Mouse (Mus musculus) kidney, embryonic 15.5 days (tissue): ENCODE measurements around the gene Sv2c. TPM values are rescaled to one million over a fixed set of nuclear protein-coding genes. Genes with fewer than 3 reads are reported as not detected.

Source experiments
- ATAC-seq: fragments of 200-750 bp; cut with Nextera tagmentation; replicated peaks from 2 replicates; pipeline ENCODE4 v1.8.0; 2017; ENCODE audit warnings: moderate TSS enrichment; ENCODE audit not compliant: low FRiP score
- H3K27ac ChIP-seq: fragments of 300-500 bp; sonication (generic); 2 replicates; pipeline ENCODE4 v1.5.1; 2015; ENCODE audit warnings: mild to moderate bottlenecking, inconsistent platforms
- H3K27me3 ChIP-seq: fragments of 300-500 bp; sonication (generic); 2 replicates; pipeline ENCODE4 v1.6.1; 2015; ENCODE audit warnings: inconsistent platforms
- H3K36me3 ChIP-seq: fragments of 300-500 bp; sonication (generic); 2 replicates; pipeline ENCODE4 v1.6.1; 2015; ENCODE audit warnings: inconsistent platforms
- H3K4me1 ChIP-seq: fragments of 300-500 bp; sonication (generic); 2 replicates; pipeline ENCODE4 v1.6.1; 2015; ENCODE audit warnings: inconsistent platforms
- H3K4me2 ChIP-seq: fragments of 300-500 bp; sonication (generic); 2 replicates; pipeline ENCODE4 v1.6.1; 2015; ENCODE audit warnings: moderate library complexity, mild to moderate bottlenecking, inconsistent platforms
- H3K4me3 ChIP-seq: fragments of 300-500 bp; sonication (generic); replicated peaks from 2 replicates; pipeline ENCODE4 v1.5.1; 2015; ENCODE audit warnings: mild to moderate bottlenecking, inconsistent platforms
- H3K9ac ChIP-seq: fragments of 300-500 bp; sonication (generic); 2 replicates; pipeline ENCODE4 v1.6.1; 2015; ENCODE audit warnings: mild to moderate bottlenecking, inconsistent platforms
- H3K9me3 ChIP-seq: fragments of 300-500 bp; sonication (generic); replicated peaks from 2 replicates; pipeline ENCODE4 v1.6.1; 2016; ENCODE audit warnings: inconsistent platforms
- WGBS: fragments of 180-500 bp; shearing (Covaris S2); methylation state at CpG from one replicate; pipeline ENCODE4 v1.1.7; 2015; ENCODE audit warnings: mixed read lengths; 5-methylcytosine and 5-hydroxymethylcytosine counted together
- polyA plus RNA-seq: library from polyadenylated mRNA; unstranded; fragments of >200 nt; fragmentation: Nextera tagmentation; extraction: Ambion mirVana; gene quantifications from 2 replicates; pipeline ENCODE4 v1.2.1, GENCODE M21; 2015

The Sv2c gene
- polyA plus RNA-seq, 1 experiment from 2014 or later, result 1.4 TPM

DNA sequence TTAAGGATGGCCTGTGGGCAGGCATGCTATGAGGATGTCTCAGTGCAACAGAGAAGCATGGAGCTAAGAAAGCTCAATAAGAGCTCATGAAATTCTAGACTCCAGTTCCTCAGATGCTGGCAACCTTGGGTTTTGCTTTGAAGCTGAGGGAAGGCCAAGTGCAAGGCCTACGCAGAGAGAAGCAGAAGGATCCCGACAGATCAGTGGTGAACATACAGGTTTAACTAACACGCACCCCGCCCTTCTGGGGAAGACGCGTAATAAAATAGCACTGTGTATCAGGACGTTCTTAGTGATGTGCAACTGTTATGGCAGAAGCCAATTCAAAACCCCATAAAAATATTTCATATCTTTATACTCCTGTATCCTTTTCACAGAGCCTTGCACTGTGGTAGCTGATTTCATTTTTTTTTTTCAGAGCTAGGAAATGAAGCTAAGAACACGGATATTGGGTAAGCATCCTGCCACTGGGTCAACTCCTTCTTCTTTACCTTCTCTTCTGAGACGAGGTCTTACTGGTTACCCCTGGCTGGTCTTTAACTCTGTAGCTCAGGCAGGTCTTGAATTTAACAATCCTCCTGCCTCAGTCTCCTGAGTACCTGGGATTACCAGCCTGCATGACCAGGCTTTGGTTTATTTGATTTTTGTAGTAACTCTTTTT lies 213.6 kb downstream of the Sv2c start:
- Histone ChIP-seq H3K27ac (no peak overlapping the region), H3K36me3 (no peaks in the 10 kb centered on the region), H3K4me3 (no peak overlapping the region), H3K4me2 (no peak overlapping the region), H3K9ac (no peak overlapping the region), H3K9me3 (no peaks in the 10 kb centered on the region; the same call in 1 of the 2 replicates), H3K27me3 (no peaks in the 10 kb centered on the region), H3K4me1 (no peaks in the 10 kb centered on the region)
- no peak for ATAC-seq
- WGBS, result 89% methylated on average over 9 of the region's 9 CpGs

DNA sequence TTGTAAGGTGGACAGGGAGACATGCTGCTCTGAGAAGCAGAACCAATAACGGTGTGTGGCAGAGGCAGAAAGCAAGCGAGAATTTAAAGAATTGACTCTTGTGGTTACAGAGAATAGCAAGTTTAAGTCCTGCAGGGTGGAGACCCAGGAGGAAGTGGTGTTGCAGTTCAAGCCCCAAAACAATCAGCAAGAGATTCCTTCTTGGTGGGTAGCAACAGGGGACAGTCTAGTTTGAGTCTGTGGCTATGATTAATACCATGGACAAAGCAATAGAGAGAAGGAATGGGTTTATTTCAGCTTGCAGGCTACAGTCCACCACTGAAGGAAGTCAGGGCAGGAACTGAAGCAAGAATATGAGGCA lies 219.4 kb downstream of the Sv2c start:
- Histone ChIP-seq H3K9ac (no peak overlapping the region), H3K27ac (no peak overlapping the region), H3K9me3 (no peaks in the 10 kb centered on the region), H3K27me3 (no peaks in the 10 kb centered on the region), H3K4me3 (no peak overlapping the region), H3K4me1 (no peaks in the 10 kb centered on the region), H3K4me2 (no peak overlapping the region), H3K36me3 (no peaks in the 10 kb centered on the region)
- no peak for ATAC-seq
- 83% methylated on average over 2 of the region's 2 CpGs for WGBS

GRCm38 (mm10) chr13:95912157-95913045 lies 220.0 kb downstream of the Sv2c start:
- Histone ChIP-seq H3K4me1 (no peaks in the 10 kb centered on the region), H3K27ac (no peak overlapping the region), H3K4me3 (no peak overlapping the region), H3K27me3 (no peaks in the 10 kb centered on the region), H3K9ac (no peak overlapping the region), H3K4me2 (no peak overlapping the region), H3K36me3 (no peaks in the 10 kb centered on the region), H3K9me3 (no peaks in the 10 kb centered on the region)
- no peak for ATAC-seq
- 84% methylated on average over 11 of the region's 11 CpGs for WGBS

- no peak overlapping the region for H3K4me3 ChIP-seq
- H3K27me3 ChIP-seq, result no peaks in the 10 kb centered on the region
- H3K4me1 ChIP-seq, result no peaks in the 10 kb centered on the region
- H3K4me2 ChIP-seq, result no peak overlapping the region
- no peak overlapping the region for H3K27ac ChIP-seq
- H3K9me3 ChIP-seq, result no peaks in the 10 kb centered on the region
- no peak overlapping the region for H3K9ac ChIP-seq
- no peaks in the 10 kb centered on the region for H3K36me3 ChIP-seq
- 80% methylated on average over 9 of the region's 9 CpGs for WGBS
- ATAC-seq, result no peak
Measured at GRCm38 (mm10) chr13:95910270-95910669, 222.1 kb downstream of the Sv2c start.

- no peak overlapping the region for H3K4me3 ChIP-seq
- no peak for ATAC-seq
Measured at GRCm38 (mm10) chr13:95909244-95909643, 223.1 kb downstream of the Sv2c start.

More at GRCm38 (mm10) chr13:95909244-95909643, 223.1 kb downstream of the Sv2c start:
- Histone ChIP-seq H3K4me1 (no peaks in the 10 kb centered on the region), H3K27me3 (no peaks in the 10 kb centered on the region), H3K4me2 (no peak overlapping the region), H3K9me3 (no peaks in the 10 kb centered on the region), H3K9ac (no peak overlapping the region), H3K27ac (no peak overlapping the region), H3K36me3 (no peaks in the 10 kb centered on the region)
- WGBS, result 83% methylated on average over 2 of the region's 2 CpGs

Other genes starting within 250 kb of the Sv2c start
- gene Iqgap2, start 240.7 kb downstream of the Sv2c start, polyA plus RNA-seq, result 10.1 and 10.6 TPM in 2 replicates
- gene Gm20075, start 51.2 kb downstream of the Sv2c start, polyA plus RNA-seq, result 21.8 and 23.9 TPM in 2 replicates
- gene Gm17190, start 50.5 kb downstream of the Sv2c start, polyA plus RNA-seq, result not detected in 2 replicates